Mouse (Mus musculus): ENCODE data around the gene 1700113H08Rik. TPM values are rescaled to one million over a fixed set of nuclear protein-coding genes. Genes with fewer than 3 reads are reported as not detected.

1700113H08Rik gene
- polyA plus RNA-seq, 1 experiment from 2014 or later = not detected

GRCm38 (mm10) chr10:87151050-87151449 lies 93.2 kb downstream of the 1700113H08Rik start:
- Histone ChIP-seq H3K27ac (no peak overlapping the region), H3K4me3 (replicated peaks; ENCODE audit: low read depth, low read length) (no peak overlapping the region), H3K9ac (ENCODE audit: low read depth, low read length) (no peak overlapping the region), H3K27me3 (ENCODE audit: insufficient read depth, low read length) (no peaks in the 10 kb centered on the region), H3K4me2 (ENCODE audit: low read length) (no peak overlapping the region), H3K4me1 (replicated peaks; ENCODE audit: insufficient read depth, low read length) (no peaks in the 10 kb centered on the region), H3K9me3 (replicated peaks; ENCODE audit: low read length) (no peaks in the 10 kb centered on the region), H3K36me3 (ENCODE audit: insufficient read depth, low read length) (no peaks in the 10 kb centered on the region)
- 91% methylated on average over 6 of the region's 6 CpGs for WGBS
- no peak for TF ChIP-seq CTCF (IDR thresholded peaks at IDR 0.05; ENCODE audit: low read depth)
- ATAC-seq (replicated peaks; ENCODE audit: low FRiP score, low read depth) (no peak), DNase-seq (ENCODE audit: low spot score) (no peak)

- no peaks in the 10 kb centered on the region for H3K4me1 ChIP-seq (replicated peaks; ENCODE audit: insufficient read depth, low read length)
- H3K27me3 ChIP-seq (ENCODE audit: insufficient read depth, low read length) = no peaks in the 10 kb centered on the region
- ATAC-seq (replicated peaks; ENCODE audit: low FRiP score, low read depth) (no peak), DNase-seq (ENCODE audit: low spot score) (no peak)
- H3K9me3 ChIP-seq (replicated peaks; ENCODE audit: low read length) = no peaks in the 10 kb centered on the region
- H3K27ac ChIP-seq = no peak overlapping the region
- no peak overlapping the region for H3K4me2 ChIP-seq (ENCODE audit: low read length)
- no peak overlapping the region for H3K4me3 ChIP-seq (replicated peaks; ENCODE audit: low read depth, low read length)
- 72% methylated on average over 14 of the region's 14 CpGs for WGBS
- no peak overlapping the region for H3K9ac ChIP-seq (ENCODE audit: low read depth, low read length)
- TF ChIP-seq CTCF (IDR thresholded peaks at IDR 0.05; ENCODE audit: low read depth) = no peak
- H3K36me3 ChIP-seq (ENCODE audit: insufficient read depth, low read length) = no peaks in the 10 kb centered on the region
Observed at GRCm38 (mm10) chr10:87153731-87154505, 96.1 kb downstream of the 1700113H08Rik start.

GRCm38 (mm10) chr10:87159781-87160180 lies 101.9 kb downstream of the 1700113H08Rik start:
- Histone ChIP-seq H3K27ac (no peak overlapping the region), H3K27me3 (ENCODE audit: insufficient read depth, low read length) (no peaks in the 10 kb centered on the region), H3K36me3 (ENCODE audit: insufficient read depth, low read length) (no peaks in the 10 kb centered on the region), H3K9me3 (replicated peaks; ENCODE audit: low read length) (no peaks in the 10 kb centered on the region), H3K9ac (ENCODE audit: low read depth, low read length) (no peak overlapping the region), H3K4me1 (replicated peaks; ENCODE audit: insufficient read depth, low read length) (no peaks in the 10 kb centered on the region), H3K4me2 (ENCODE audit: low read length) (no peak overlapping the region), H3K4me3 (replicated peaks; ENCODE audit: low read depth, low read length) (no peak overlapping the region)
- no peak for ATAC-seq (replicated peaks; ENCODE audit: low FRiP score, low read depth)
- no peak for TF ChIP-seq CTCF (IDR thresholded peaks at IDR 0.05; ENCODE audit: low read depth)
- DNase-seq (ENCODE audit: low spot score) = no peak
- 75% methylated on average over 9 of the region's 9 CpGs for WGBS

DNA sequence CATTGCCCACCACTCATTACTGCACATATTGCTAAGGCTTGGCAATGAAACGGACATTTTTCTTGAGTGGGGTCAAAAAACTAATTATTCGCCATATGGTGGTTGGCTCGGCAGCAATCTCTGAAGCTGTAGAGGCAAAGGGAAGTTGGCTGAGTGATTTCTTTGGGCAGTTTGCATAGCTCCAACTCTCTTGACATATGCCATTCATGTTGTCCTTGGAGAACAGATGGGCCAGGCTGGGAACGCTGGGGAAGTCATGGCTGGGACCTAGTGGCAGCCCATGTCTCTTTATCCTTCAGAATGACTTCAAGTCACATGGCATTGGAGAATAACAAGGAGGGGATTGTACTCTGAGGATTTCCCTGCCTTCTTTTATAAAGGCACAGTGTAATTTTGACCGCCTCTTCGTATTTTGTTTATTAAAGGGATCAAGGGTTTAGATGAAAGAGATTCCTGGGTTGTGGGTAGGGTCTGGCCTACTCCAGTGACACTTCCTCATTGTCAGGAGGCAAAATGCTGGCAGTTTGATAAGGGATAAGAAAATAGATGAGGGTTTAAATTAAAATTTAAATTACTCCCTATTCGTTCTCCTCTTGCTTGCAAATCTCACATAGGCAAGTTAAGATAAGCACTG lies 138.4 kb downstream of the 1700113H08Rik start:
- Histone ChIP-seq H3K4me1 (replicated peaks; ENCODE audit: insufficient read depth, low read length) (no peaks in the 10 kb centered on the region), H3K27me3 (ENCODE audit: insufficient read depth, low read length) (no peaks in the 10 kb centered on the region), H3K4me3 (replicated peaks; ENCODE audit: low read depth, low read length) (no peak overlapping the region), H3K9ac (ENCODE audit: low read depth, low read length) (no peak overlapping the region), H3K9me3 (replicated peaks; ENCODE audit: low read length) (no peaks in the 10 kb centered on the region), H3K4me2 (ENCODE audit: low read length) (no peak overlapping the region), H3K36me3 (ENCODE audit: insufficient read depth, low read length) (no peaks in the 10 kb centered on the region), H3K27ac (no peak overlapping the region)
- DNase-seq (ENCODE audit: low spot score) (no peak), ATAC-seq (replicated peaks; ENCODE audit: low FRiP score, low read depth) (no peak)
- TF ChIP-seq CTCF (IDR thresholded peaks at IDR 0.05; ENCODE audit: low read depth) = no peak
- WGBS = 76% methylated on average over 7 of the region's 7 CpGs

- WGBS = 72% methylated on average over 2 of the region's 2 CpGs
- no peak for TF ChIP-seq CTCF (IDR thresholded peaks at IDR 0.05; ENCODE audit: low read depth)
- Histone ChIP-seq H3K9me3 (replicated peaks; ENCODE audit: low read length) (no peaks in the 10 kb centered on the region), H3K4me1 (replicated peaks; ENCODE audit: insufficient read depth, low read length) (no peaks in the 10 kb centered on the region), H3K36me3 (ENCODE audit: insufficient read depth, low read length) (no peaks in the 10 kb centered on the region), H3K27ac (no peak overlapping the region), H3K4me3 (replicated peaks; ENCODE audit: low read depth, low read length) (no peak overlapping the region), H3K9ac (ENCODE audit: low read depth, low read length) (no peak overlapping the region), H3K27me3 (ENCODE audit: insufficient read depth, low read length) (no peaks in the 10 kb centered on the region), H3K4me2 (ENCODE audit: low read length) (no peak overlapping the region)
- ATAC-seq (replicated peaks; ENCODE audit: low FRiP score, low read depth) = no peak
- no peak for DNase-seq (ENCODE audit: low spot score)
Observed at GRCm38 (mm10) chr10:87198720-87199119, 140.9 kb downstream of the 1700113H08Rik start.

- no peak for TF ChIP-seq CTCF (IDR thresholded peaks at IDR 0.05; ENCODE audit: low read depth)
- H3K4me3 ChIP-seq (replicated peaks; ENCODE audit: low read depth, low read length) = no peak overlapping the region
- DNase-seq (ENCODE audit: low spot score) (no peak), ATAC-seq (replicated peaks; ENCODE audit: low FRiP score, low read depth) (no peak)
- no peaks in the 10 kb centered on the region for H3K9me3 ChIP-seq (replicated peaks; ENCODE audit: low read length)
- no peak overlapping the region for H3K9ac ChIP-seq (ENCODE audit: low read depth, low read length)
- no peaks in the 10 kb centered on the region for H3K36me3 ChIP-seq (ENCODE audit: insufficient read depth, low read length)
- no peak overlapping the region for H3K4me2 ChIP-seq (ENCODE audit: low read length)
- 87% methylated on average over 1 of the region's 1 CpGs for WGBS
- H3K27ac ChIP-seq = no peak overlapping the region
- H3K27me3 ChIP-seq (ENCODE audit: insufficient read depth, low read length) = no peaks in the 10 kb centered on the region
- H3K4me1 ChIP-seq (replicated peaks; ENCODE audit: insufficient read depth, low read length) = no peaks in the 10 kb centered on the region
Observed at GRCm38 (mm10) chr10:87209466-87209865, 151.6 kb downstream of the 1700113H08Rik start.

Data from kidney, postnatal 0 days (tissue).